Mouse (Mus musculus): Measurements from ENCODE around the gene Selenon. TPM values are rescaled to one million over a fixed set of nuclear protein-coding genes. Genes with fewer than 3 reads are reported as not detected.

The Selenon gene
- polyA plus RNA-seq, 1 experiment from 2014 or later = 4.1 TPM

DNA sequence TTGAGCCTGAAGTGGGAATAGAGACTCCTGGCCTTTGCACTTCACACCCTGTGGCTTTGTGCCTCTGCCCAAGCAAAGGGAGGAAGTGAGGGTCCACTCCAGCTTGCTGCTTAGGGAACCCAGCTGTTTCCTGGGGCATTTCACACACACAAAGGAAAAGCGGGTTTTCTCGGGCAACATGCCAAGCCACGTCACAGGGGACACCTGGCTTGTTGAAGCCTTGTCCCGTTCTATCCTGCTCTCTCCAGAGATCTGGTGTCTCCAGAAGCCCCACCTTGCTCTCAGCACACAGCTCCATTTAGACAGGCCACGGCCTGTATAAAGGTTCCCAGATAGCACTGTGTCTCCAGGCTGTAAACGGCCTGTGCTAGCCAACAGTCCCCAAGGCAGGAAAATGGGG is 60.2 kb downstream of the Selenon start:
- no peak overlapping the region for H3K4me2 ChIP-seq
- 55% methylated on average over 6 of the region's 6 CpGs for WGBS (ENCODE audit: insufficient replicate concordance)
- peaks cover 11% of the 10 kb centered on the region; the same call in 1 of the 2 replicates for H3K27me3 ChIP-seq
- H3K9ac ChIP-seq = no peak overlapping the region
- peaks cover 52% of the 10 kb centered on the region for H3K4me1 ChIP-seq (replicated peaks)
- H3K36me3 ChIP-seq (replicated peaks) = no peaks in the 10 kb centered on the region
- no peak overlapping the region for H3K27ac ChIP-seq (replicated peaks)
- no peak overlapping the region for H3K4me3 ChIP-seq (replicated peaks)
- H3K9me3 ChIP-seq (replicated peaks) = no peaks in the 10 kb centered on the region
- no peak for ATAC-seq (ENCODE audit: insufficient read depth)

DNA sequence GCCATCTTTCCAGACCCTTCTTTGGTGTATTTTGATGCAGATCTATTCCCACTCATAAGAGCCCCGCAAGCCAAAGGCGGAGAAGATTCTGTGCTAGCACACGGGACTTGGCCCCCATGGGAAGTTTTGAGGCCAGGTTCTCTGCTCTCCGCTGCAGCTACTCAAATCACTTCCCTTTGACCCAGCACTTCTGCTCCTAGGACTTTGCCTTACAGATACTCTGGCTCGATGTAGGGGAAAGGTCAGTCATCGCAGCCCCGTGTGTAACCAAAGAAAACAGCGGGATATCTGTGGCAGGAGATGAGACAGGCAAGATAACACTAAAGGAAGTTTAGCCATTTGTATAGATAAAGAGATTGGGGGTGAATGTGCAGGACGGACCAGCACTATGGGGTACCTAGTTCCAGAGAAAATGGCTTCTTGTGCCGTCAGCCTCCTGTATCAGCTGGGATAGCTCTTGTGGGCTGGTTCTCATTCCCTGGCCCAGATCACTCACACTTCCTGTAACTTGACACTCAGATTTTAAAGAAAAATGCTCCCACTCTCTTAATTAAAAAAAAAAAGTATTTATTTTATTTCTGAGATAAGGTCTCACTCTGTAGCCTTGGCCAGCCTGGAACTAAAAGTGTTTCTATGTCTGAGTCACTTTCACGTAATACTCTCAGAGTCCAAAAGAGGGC is 61.8 kb downstream of the Selenon start:
- 56% methylated on average over 11 of the region's 11 CpGs for WGBS (ENCODE audit: insufficient replicate concordance)
- H3K27ac ChIP-seq (replicated peaks) = peak overlapping the region; percentile 30; the same call in 1 of the 2 replicates
- H3K4me2 ChIP-seq = no peak overlapping the region
- H3K9me3 ChIP-seq (replicated peaks) = no peaks in the 10 kb centered on the region
- no peak overlapping the region for H3K9ac ChIP-seq
- no peak overlapping the region for H3K4me3 ChIP-seq (replicated peaks)
- peaks cover 7% of the 10 kb centered on the region; the same call in 1 of the 2 replicates for H3K27me3 ChIP-seq
- no peaks in the 10 kb centered on the region for H3K36me3 ChIP-seq (replicated peaks)
- ATAC-seq (ENCODE audit: insufficient read depth) = peak; percentile 24; the same call in 1 of the 2 replicates
- H3K4me1 ChIP-seq (replicated peaks) = peaks cover 42% of the 10 kb centered on the region

- peaks cover 32% of the 10 kb centered on the region for H3K4me1 ChIP-seq (replicated peaks)
- 71% methylated on average over 5 of the region's 5 CpGs for WGBS (ENCODE audit: insufficient replicate concordance)
- ATAC-seq (ENCODE audit: insufficient read depth) = peak; percentile 30; the same call in 1 of the 2 replicates
- no peak overlapping the region for H3K4me2 ChIP-seq
- H3K4me3 ChIP-seq (replicated peaks) = no peak overlapping the region
- H3K9ac ChIP-seq = no peak overlapping the region
- 0 out of 2 replicates have a peak overlapping the region, but pooled peaks have one; percentile 6 for H3K27ac ChIP-seq (replicated peaks)
- H3K27me3 ChIP-seq = peaks cover 20% of the 10 kb centered on the region; the same call in 1 of the 2 replicates
- H3K36me3 ChIP-seq (replicated peaks) = no peaks in the 10 kb centered on the region
- no peaks in the 10 kb centered on the region for H3K9me3 ChIP-seq (replicated peaks)
Observed at GRCm38 (mm10) chr4:134488211-134488610, 63.8 kb downstream of the Selenon start.

Small RNA genes lying within 50 kb of the gene (microRNA-seq; reads per million reads assigned to microRNA genes)
- not detected for gene Mir6403

Other genes starting within 250 kb of the Selenon start
- 0.24 and 0.31 TPM in 2 replicates for gene Trim63, start 237.0 kb downstream of the Selenon start, polyA plus RNA-seq (2015; fragmentation: Nextera tagmentation; extraction: Ambion mirVana)
- gene Slc30a2, start 209.0 kb downstream of the Selenon start, polyA plus RNA-seq (2015; fragmentation: Nextera tagmentation; extraction: Ambion mirVana) = 0.06 TPM in 1 of 2 replicates, not detected in the other
- gene Extl1, start 168.3 kb downstream of the Selenon start, polyA plus RNA-seq (2015; fragmentation: Nextera tagmentation; extraction: Ambion mirVana) = 0.09 and 0.22 TPM in 2 replicates
- 5.4 and 6.8 TPM in 2 replicates for gene Pafah2, start 155.8 kb downstream of the Selenon start, polyA plus RNA-seq (2015; fragmentation: Nextera tagmentation; extraction: Ambion mirVana)
- gene Stmn1, start 83.8 kb downstream of the Selenon start, polyA plus RNA-seq (2015; fragmentation: Nextera tagmentation; extraction: Ambion mirVana) = 398 and 432 TPM in 2 replicates
- 7.8 and 8.4 TPM in 2 replicates for gene Paqr7, start 55.5 kb downstream of the Selenon start, polyA plus RNA-seq (2015; fragmentation: Nextera tagmentation; extraction: Ambion mirVana)
- 14.0 and 18.9 TPM in 2 replicates for gene Aunip, start 41.2 kb downstream of the Selenon start, polyA plus RNA-seq (2015; fragmentation: Nextera tagmentation; extraction: Ambion mirVana)
- gene Mtfr1l, start 16.8 kb downstream of the Selenon start, polyA plus RNA-seq (2015; fragmentation: Nextera tagmentation; extraction: Ambion mirVana) = 39.6 and 40.3 TPM in 2 replicates
- 1.4 and 2.0 TPM in 2 replicates for gene Man1c1, start 152.1 kb upstream of the Selenon start, polyA plus RNA-seq (2015; fragmentation: Nextera tagmentation; extraction: Ambion mirVana)
- gene Ldlrap1, start 215.9 kb upstream of the Selenon start, polyA plus RNA-seq (2015; fragmentation: Nextera tagmentation; extraction: Ambion mirVana) = 21.8 and 22.4 TPM in 2 replicates

Measured in liver, embryonic 15.5 days (tissue).